Mouse (Mus musculus) ES-E14 (cell line): ENCODE measurements around the gene Ino80.

ENCODE experiments used
- MAFK ChIP-seq: IDR thresholded peaks from 2 replicates; pipeline ENCODE4 v1.6.1; 2014; ENCODE audit warnings: mild to moderate bottlenecking, low read depth, low read length, inconsistent platforms; ENCODE audit not compliant: insufficient read depth
- ZC3H11A ChIP-seq: IDR thresholded peaks from 2 replicates; pipeline ENCODE4 v1.6.1; 2012; ENCODE audit warnings: low read depth, mild to moderate bottlenecking, inconsistent platforms, low read length, borderline replicate concordance

- TF ChIP-seq ZC3H11A = no peak
- TF ChIP-seq MAFK = no peak
These were observed 117.7 kb downstream of the Ino80 start for GRCm38 (mm10) chr2:119359721-119360291.
